Mouse (Mus musculus) embryonic fibroblast, embryonic 13.5 days (primary cell): ENCODE measurements around the gene Tmem59l. TPM values are rescaled to one million over a fixed set of nuclear protein-coding genes. Genes with fewer than 3 reads are reported as not detected.

Experiments
- H3K27ac ChIP-seq: 2 replicates; pipeline ENCODE4 v1.5.1; 2012; ENCODE audit warnings: low read length, control low read depth, inconsistent platforms; ENCODE audit not compliant: insufficient read depth
- H3K4me1 ChIP-seq: 2 replicates; pipeline ENCODE4 v1.6.1; 2011; ENCODE audit warnings: low read length; ENCODE audit not compliant: control insufficient read depth, insufficient read depth
- H3K4me3 ChIP-seq: 2 replicates; pipeline ENCODE4 v1.5.1; 2011; ENCODE audit warnings: mild to moderate bottlenecking, control low read depth, low read length; ENCODE audit not compliant: insufficient read depth
- CTCF ChIP-seq: IDR thresholded peaks from 2 replicates; pipeline ENCODE4 v1.5.1; 2011; ENCODE audit warnings: mild to moderate bottlenecking, control low read depth, low read length, moderate library complexity, borderline replicate concordance; ENCODE audit not compliant: insufficient read depth
- POLR2A ChIP-seq: IDR thresholded peaks from 2 replicates; pipeline ENCODE4 v1.6.1; 2011; ENCODE audit warnings: low read depth, mild to moderate bottlenecking, control low read depth, low read length, moderate library complexity
- polyA plus RNA-seq: library from polyadenylated mRNA; stranded (reverse); fragments of >200 nt; gene quantifications from 2 replicates; pipeline ENCODE4 v1.2.4, GENCODE M21; 2011; ENCODE audit warnings: low read depth; ENCODE audit not compliant: missing spikeins, insufficient read length

The Tmem59l gene
- polyA plus RNA-seq, 1 experiment: 0.58 TPM

- Histone ChIP-seq H3K4me1 (peaks cover 28% of the 10 kb centered on the region; the same call in 1 of the 2 replicates), H3K4me3 (no peak overlapping the region), H3K27ac (peak overlapping the region; percentile 19; the same call in 1 of the 2 replicates)
- TF ChIP-seq CTCF (no peak), POLR2A (no peak)
These were observed 23.0 kb downstream of the Tmem59l start for GRCm38 (mm10) chr8:70464162-70464561.

DNA sequence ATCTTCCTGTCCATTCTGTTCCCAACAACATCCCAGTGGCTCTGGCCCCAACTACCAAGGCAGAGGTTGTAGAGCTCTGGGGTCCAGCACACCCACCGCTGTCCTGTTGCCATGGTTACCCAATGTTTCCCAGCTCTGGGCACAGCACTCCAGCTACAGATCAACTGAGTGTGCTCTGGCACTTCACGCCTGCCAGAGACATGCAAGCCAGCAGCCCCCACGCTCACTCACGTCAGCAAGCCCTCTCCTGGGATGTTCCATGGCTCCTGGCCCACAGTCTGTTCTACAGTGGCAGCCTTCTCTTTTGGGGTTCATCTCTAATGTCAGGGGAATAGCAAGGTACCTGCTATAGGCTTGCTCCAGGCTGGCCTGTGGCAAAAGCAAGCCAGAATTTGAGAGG is 23.9 kb downstream of the Tmem59l start:
- TF ChIP-seq POLR2A (no peak), CTCF (no peak)
- H3K4me3 ChIP-seq: no peak overlapping the region
- H3K4me1 ChIP-seq: peaks cover 28% of the 10 kb centered on the region; the same call in 1 of the 2 replicates
- H3K27ac ChIP-seq: peak overlapping the region; percentile 43; the same call in 1 of the 2 replicates

DNA sequence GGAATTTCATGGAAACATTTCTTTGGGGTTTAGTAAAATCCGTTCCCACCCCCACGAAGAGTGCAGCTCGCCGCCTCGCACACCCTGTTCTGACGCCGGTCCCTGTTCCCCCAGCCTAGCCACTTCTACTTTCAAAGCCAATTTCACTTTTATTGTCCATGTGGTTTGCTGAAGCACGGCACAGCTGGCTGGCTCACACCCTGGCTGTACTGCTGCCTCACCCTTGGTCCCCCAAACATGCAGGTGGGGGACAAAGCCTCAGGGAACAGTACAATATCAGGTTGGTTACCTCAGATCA is 24.7 kb downstream of the Tmem59l start:
- Histone ChIP-seq H3K4me3 (no peak overlapping the region), H3K4me1 (peaks cover 24% of the 10 kb centered on the region; the same call in 1 of the 2 replicates), H3K27ac (peak overlapping the region; percentile 83)
- TF ChIP-seq POLR2A (no peak), CTCF (no peak)

DNA sequence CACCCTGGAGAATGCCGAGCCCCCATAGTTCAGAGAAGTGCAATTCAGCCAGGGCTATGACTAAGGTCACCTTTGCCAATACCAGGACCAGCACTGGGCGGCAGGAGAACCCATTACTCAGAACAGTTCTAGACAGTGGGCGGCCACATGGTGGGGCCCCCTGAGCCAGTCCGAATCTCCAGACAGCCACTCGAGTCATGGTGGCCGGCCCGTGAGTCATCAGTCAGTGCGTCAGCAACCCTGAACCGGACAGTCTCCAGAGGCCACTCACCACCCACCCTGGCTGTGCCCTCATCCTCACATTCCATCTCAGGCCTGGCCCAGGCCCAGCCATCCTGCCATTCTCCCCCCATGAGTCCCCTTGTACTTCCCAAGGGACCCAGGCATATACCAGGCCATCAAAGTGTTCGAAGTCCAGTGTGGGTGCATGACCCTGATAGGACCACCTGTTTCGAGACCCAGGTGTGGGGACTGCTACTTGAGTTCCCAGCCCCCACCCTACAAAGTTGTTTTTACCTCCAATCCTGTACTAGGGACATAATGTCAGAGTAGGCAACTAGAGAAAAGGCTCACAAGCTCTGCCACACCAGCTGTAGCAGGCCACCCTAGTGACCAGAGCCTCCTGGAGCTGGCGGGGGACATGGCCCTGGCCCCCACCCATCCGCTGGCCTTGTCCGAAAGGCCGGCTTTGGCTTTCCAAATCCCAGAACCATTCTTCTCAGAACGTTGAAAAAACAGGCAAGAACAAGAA is 25.2 kb downstream of the Tmem59l start:
- peaks cover 20% of the 10 kb centered on the region; the same call in 1 of the 2 replicates for H3K4me1 ChIP-seq
- no peak overlapping the region for H3K4me3 ChIP-seq
- H3K27ac ChIP-seq: peak overlapping the region; percentile 83
- TF ChIP-seq POLR2A (no peak), CTCF (no peak)

GRCm38 (mm10) chr8:70460606-70461005 is 26.6 kb downstream of the Tmem59l start:
- no peak overlapping the region for H3K4me3 ChIP-seq
- H3K27ac ChIP-seq: peak overlapping the region; percentile 83
- peaks cover 20% of the 10 kb centered on the region; the same call in 1 of the 2 replicates for H3K4me1 ChIP-seq
- no peak; the same call in 1 of the 2 replicates for TF ChIP-seq POLR2A
- TF ChIP-seq CTCF: no peak

- Histone ChIP-seq H3K4me3 (no peak overlapping the region), H3K27ac (peak overlapping the region; percentile 83), H3K4me1 (peaks cover 20% of the 10 kb centered on the region; the same call in 1 of the 2 replicates)
- TF ChIP-seq POLR2A (no peak), CTCF (no peak)
These were observed 27.0 kb downstream of the Tmem59l start for GRCm38 (mm10) chr8:70460199-70460598.

- Histone ChIP-seq H3K4me3 (no peak overlapping the region), H3K4me1 (peaks cover 20% of the 10 kb centered on the region; the same call in 1 of the 2 replicates), H3K27ac (peak overlapping the region; percentile 83)
- no peak for TF ChIP-seq POLR2A
- no peak for TF ChIP-seq CTCF
These were observed 27.5 kb downstream of the Tmem59l start for GRCm38 (mm10) chr8:70459636-70460035.

DNA sequence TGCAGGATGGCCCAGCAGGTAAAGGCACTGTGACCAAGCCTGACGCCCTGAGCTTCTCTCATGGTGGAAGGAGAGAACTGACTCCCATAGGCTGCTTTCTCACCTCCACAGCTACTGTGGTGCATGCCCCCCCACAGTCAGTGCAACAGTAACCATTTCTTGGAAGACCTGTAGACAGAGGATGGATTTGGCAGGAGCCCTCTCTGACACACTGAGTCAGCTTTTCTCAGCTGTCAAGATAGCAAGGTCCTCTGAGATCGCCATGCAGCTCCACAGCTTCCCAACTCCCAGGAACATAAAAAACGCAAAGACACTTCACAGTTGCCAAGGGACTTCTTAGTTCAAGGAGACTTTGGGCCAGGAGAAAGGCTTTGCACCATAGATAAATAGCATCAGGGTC is 28.7 kb downstream of the Tmem59l start:
- TF ChIP-seq CTCF (no peak), POLR2A (no peak)
- Histone ChIP-seq H3K27ac (no peak overlapping the region), H3K4me3 (no peak overlapping the region), H3K4me1 (peaks cover 20% of the 10 kb centered on the region; the same call in 1 of the 2 replicates)

- no peak overlapping the region for H3K4me3 ChIP-seq
- H3K4me1 ChIP-seq: peaks cover 20% of the 10 kb centered on the region; the same call in 1 of the 2 replicates
These were observed 29.3 kb downstream of the Tmem59l start for GRCm38 (mm10) chr8:70457882-70458281.

DNA sequence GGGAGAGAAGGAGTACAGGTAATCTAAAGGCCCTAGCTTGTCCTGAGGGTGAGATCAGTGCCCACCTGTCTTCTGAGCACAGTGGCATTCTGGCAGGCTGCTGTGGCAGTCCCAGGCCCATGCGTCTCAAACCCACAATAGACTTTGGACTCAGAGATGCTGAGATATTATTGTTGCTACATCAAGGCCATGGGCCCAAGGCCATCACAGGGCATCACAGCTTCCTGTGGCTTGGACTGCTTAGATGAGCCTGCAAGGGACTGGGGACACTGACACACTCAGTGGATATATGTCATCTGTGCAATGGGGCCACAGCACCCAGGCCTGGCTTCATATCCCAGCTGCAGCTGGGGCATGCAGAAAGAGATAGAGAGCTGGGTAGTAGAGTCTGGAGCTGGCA is 30.2 kb downstream of the Tmem59l start:
- TF ChIP-seq CTCF: no peak
- TF ChIP-seq POLR2A: no peak
- Histone ChIP-seq H3K4me1 (peaks cover 14% of the 10 kb centered on the region; the same call in 1 of the 2 replicates), H3K4me3 (no peak overlapping the region), H3K27ac (no peak overlapping the region)

More at GRCm38 (mm10) chr8:70457882-70458281, 29.3 kb downstream of the Tmem59l start:
- TF ChIP-seq CTCF: no peak
- no peak overlapping the region for H3K27ac ChIP-seq
